Mouse (Mus musculus) forelimb bud, embryonic 11.5 days (tissue): ENCODE measurements around the gene Sec61a2.

Source experiments
- DNase-seq: peaks from one replicate; pipeline ENCODE4 v3.0.0-alpha.2; 2012; ENCODE audit warnings: low read depth, low spot score

The Sec61a2 gene

DNA sequence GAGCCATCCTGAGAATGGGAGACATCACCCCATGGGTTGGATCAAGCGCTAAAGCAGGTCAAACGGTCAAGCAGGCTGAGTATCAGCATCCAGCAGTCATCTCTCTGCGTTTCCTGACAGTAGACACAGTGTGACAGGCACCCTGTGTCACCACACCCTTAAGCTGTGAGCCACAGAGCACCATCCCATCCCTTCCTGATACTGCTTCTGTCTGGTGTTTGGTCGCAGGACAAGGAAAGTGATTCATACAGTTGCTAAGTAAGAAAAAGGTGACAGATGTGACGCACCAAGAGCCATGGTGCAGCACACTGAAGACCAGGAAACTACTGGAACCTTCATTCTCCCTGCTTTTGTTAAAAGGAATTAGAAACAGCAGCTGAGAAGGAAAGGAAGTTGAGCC lies 6.4 kb downstream of the Sec61a2 start:
- DNase-seq, result no peak

DNA sequence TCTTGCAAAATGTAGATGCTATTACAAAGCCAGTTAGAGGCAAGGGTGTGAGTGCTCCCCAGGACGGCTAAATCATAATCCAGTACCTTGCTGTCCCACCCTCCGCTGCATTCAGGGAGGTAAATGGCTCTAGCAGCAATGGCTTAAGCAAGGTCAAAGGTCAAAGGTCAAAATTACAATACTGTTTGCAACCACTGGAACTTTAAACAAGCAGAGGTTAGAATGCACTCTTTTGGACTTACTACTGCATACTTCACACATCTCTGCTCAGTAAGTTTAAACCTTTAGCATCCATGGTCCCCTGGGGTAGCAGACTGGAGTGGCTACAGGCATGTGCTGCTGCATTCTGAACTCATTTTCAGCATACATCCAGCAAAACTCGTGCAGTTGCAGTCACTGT lies 17.8 kb downstream of the Sec61a2 start:
- no peak for DNase-seq

DNA sequence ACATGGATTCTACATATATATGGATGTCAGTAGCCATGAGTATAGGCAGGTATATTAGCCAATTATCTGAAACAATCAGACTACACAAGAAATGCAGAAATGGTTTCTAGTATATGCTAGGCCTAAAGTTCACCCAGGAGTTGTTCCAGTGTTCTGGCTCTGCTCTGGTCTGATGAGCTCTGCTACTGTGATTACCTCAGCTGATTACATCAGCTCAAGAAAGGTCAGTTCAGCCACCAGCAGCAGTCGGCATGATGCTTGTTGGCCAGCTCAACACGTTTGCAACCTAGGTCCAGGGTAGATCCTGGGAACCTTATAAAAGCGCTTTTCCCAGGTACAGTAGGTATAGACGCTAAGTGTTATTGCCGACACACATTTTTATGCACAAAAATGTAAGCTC lies 25.5 kb downstream of the Sec61a2 start:
- no peak for DNase-seq

DNA sequence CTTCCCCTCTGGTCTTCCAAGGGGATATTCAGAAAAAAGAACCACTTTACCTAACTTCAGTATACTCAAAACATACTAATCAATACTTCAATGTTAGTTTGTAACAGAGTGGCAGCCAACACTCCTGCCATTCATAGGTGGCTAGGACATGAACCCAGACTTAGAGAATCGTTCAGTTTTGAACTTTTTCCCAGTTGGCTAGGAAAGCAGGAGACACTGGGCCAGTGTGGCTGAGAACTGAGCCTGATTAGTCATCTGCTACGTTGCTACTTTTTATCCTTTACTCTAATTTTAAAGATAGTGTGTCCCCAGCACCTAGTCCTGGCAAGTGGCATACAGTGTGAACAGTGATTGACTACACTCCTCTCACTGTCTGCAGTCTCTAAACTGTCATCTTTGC lies 27.6 kb downstream of the Sec61a2 start:
- DNase-seq, result no peak

DNA sequence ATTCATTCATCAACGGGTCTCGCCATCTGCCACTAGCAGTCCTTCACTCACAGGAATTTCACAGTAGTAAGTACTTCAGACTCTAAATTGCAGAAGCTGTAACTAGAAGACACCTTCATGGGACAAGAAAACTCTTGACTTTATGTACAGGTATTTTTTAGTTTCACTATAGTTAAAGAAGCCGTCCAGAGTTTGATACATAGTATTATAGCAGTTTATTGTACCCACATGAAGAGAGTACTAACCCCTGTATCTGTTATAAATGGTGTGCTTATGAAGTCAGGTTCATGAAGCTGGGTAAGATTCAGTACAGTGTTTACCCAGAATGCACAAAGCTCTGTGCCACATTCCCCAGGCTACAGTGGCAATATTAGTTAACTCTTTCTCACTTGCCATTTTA lies 32.4 kb downstream of the Sec61a2 start, which contains the start of gene Gm13199:
Gm13199 (minus strand) TSS at position 101 of the 400 bp plus-strand sequence.
- no peak for DNase-seq

DNA sequence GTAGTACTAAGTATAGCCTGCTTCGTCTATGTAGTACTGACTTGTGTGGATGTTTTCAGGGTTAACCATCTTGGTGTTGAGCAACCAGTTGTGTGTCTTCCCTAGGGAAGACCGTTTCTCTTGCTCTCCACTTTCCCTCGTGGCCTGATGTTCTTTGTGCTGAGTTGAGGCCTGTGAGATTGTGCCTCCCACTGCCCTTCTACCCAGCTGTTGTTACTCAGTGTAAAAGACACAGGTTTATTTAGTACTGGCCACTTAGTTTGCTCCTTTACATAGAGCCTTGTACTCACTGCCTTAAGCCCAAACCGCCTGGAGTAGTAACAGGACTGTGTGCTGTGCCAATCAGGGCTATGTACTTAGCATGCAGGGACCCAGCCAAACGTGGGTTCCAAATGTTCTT lies 43.4 kb downstream of the Sec61a2 start:
- DNase-seq, result no peak

DNA sequence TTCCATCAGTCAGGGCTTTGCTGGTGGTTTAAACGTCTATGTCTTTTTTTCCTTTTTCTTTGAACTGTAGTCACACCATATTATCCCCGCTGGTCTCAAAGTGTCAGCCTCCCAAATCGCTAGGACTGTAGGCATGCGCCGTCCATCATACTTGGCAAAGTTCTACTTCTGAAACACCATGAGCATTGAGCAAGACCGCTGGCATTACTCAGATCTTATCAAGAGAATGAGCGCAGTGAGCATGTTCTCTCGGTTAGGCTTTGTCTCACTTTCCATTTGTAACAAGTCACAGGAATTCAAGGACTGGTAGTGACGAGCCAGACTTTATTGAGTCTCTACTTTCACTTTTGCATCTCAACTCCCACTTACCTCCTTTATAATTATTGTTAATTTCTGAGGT lies 44.1 kb downstream of the Sec61a2 start:
- no peak for DNase-seq

DNA sequence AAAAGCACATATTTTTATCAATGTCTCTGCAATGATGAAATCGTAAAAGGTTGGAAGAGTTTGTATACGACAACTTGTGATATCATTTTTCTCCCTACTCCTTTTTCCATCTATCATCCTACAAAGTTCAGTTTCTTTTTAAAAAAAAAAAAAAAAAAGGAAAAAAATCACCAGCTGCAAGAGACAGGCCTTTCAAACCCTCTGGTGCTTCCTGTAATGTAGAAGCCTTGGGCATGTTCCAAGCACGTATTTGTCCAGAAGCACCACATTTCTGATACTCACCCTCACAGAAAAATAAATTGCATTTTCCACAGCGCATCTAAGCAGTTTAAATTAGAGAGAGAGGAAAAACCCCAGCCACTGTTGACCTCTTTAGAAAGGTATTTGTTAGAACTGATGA lies 49.4 kb downstream of the Sec61a2 start:
- DNase-seq, result no peak

DNA sequence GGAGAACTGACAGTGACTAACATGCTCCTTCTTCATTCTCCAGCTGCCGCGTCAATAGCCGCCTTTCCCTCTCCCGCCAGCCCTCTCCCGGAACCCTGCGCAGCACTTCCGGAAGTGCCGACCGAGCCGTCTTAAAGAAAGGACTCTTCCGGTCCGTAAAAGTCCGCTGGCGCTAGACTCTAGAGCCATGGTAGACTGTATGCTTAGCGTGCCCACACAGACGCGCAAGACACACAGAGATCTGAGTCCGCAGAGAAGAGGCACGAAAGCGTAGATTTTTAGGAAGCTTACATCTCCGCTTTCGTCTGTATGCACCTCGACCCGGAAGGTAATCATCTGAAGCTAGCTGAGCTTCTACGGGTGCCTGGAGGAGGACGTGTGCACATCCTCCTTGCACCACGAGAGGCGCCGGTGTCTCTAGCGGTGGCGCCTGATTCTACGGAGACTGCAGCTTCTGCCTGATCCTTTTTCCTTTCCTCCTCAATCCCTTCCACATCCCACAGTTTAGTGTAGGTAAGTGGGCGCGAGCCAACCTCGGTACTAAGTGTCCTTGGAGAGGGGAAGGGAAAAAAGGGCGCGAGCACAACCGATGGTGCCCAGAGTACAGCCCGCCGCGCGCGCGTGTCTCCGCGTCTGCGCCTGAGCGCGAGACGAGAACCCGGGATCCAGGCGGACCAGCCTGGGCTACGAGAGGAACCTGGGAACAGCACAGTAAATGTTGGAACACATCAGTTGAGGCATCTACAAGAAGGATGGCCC lies 50.2 kb downstream of the Sec61a2 start, which contains the start of the genes Nudt5 and Cdc123:
Nudt5 (plus strand) TSS at position 147 of the 759 bp plus-strand sequence.
Cdc123 (minus strand) TSS at position 292 of the 759 bp plus-strand sequence.
- peak; percentile 89 for DNase-seq

DNA sequence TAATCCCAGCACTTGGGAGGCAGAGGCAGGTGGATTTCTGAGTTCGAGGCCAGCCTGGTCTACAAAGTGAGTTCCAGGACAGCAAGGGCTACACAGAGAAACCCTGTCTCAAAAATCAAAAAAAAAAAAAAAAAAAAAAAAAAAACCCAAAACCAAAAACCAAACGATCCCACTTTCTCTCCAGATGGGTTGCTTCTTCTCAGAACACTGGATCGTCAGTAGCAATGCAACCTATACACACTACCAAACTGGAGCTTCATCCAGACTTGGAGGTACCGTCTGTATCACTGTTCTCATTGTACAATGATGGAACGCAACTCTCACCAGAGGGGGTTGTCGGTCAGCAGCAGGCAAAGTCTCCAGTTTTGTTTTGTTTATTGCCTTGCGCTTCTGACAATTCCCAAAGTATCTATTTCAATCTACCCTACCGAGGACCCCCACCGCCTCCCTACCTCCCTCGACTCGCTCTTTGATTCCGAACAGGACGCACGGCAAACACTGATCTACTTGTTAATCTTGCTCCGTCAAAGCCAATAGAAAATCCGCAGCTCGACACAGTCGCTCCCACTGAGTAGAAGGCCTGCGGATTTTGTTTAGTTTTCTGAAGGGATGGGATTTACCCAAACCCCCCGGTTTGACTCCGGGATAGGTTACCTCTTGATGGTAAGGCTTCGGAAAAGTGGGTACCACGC lies 50.9 kb downstream of the Sec61a2 start:
- DNase-seq, result no peak

DNA sequence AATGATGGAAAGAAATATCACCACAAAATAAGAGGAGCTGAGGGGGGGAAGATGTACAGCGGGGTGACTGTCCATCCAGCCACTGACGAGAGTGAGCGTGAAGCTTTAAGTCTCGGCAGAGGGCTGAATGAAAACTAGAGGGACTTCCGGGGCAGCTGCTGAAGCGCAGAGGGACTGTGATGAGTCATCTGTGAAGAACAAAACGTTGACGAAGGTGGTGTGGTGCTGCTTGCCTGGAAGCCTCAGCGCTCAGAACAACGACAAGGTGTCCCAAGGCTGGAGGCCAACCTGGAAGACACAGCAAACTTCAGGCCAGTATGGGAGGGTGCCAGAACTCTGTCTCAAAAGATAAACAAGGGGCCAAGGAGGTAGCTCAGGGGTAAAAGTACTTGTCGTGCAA lies 54.4 kb downstream of the Sec61a2 start:
- no peak for DNase-seq

DNA sequence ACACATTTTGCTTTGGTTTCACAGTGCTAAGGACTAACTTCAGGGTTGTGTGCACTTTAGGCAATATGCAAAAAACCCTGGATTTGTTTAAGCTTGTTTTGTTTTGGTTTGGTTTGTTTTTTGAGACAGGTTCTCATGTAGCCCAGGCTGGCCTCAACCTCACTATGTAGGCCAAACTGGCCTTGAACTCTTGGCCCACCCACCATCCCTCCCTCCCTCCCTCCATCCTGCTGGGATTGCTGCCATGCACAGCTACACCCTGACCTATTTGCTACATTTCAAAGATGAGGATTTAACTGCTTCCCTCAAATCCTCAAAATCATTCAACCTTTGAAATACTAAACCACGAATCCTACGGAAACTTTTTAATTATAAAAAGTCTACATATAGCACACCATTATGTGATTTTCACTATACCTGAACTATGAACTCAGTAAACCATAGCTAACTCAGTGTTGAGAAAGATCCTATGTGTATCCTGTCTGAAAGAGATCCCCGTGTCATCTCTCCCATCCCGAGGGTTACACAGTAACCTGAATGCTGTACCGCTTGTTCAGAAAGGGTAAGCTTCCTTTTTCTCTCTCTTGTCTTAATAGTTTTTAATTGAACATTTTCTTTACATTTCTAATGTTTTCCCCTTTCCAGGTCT lies 69.8 kb downstream of the Sec61a2 start:
- DNase-seq, result no peak

DNA sequence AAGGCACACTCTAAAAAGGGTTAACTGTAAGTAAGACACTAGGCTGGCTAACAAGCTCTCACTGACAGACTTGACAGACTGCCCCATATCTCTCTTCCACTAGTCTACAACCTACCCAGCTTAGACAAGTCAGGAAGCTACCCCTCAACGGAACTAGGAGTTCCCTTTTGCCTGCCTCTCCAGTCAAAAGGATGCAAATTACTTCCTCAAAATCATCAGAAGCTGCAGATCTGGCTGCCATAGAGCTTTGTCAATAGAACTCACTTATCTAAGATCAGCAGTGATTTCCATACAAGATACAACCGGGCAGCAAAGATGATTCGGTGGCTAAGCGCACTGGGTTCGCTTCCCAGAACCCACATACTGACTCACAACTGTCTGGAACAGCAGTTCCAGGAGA lies 70.5 kb downstream of the Sec61a2 start:
- DNase-seq, result no peak

DNA sequence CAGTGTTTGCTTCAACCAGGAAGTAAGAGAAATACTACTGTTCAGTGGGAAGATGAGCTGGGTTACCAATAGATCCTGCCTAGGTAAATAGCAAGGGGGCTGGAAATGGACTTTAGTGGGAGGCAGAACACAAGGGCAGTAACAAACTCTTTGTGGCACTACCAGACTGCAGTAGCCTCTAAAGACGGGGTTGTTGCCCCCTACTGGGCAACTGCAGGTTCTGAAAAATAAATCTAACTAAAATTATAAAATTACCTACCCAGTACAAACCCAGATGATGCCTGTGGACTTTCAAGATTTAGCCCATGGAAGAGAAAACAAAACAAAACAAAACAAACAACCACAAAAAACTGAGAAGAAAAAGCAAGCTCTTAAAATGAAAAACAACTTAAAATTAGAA lies 71.0 kb downstream of the Sec61a2 start:
- DNase-seq, result peak; percentile 10

DNA sequence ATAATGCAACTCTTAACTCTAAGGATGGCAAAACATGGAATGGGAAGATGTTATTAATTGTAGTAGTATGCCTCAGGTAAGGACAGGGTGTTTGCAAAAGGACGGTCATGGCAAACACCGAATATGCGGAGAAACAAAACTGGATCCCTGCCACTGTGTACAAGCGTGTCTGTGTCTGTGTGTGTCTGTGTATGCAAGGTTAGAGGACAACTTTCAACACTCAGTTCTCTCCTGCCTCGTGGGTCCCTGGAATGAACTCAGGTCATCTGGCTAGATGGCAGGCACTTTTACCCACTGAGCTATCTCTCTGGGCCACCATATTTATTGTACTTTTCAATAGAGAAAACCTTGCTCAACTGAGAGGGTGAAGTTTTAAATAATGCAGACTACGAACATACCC lies 72.8 kb downstream of the Sec61a2 start:
- no peak for DNase-seq

DNA sequence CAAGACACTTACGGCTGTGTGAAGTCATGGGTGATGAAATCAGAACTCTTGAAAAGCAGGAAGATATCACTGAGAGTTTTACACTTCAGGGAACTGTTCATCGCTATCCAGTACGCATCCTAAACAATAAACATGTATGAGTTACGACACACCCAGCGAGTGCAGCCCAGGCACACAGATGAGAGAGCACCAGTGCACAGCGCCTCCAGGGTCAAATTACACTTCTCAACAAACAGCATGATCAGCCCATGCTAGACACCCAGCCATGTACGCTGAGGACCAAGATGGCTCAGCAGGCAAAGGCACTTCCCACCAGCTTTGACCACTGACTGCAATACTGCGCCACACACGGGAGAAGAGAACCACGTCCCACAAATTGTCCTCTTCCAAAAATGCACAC lies 74.0 kb downstream of the Sec61a2 start:
- DNase-seq, result no peak
